Mouse (Mus musculus) cortical plate, adult 2 months (tissue): ENCODE results near the gene Stn1. TPM values are rescaled to one million over a fixed set of nuclear protein-coding genes. Genes with fewer than 3 reads are reported as not detected.

ENCODE experiments used
- H3K27ac ChIP-seq: fragments of 200-500 bp; 2 replicates; pipeline ENCODE4 v1.5.1; 2012; ENCODE audit warnings: low read length, control low read depth, inconsistent platforms; ENCODE audit not compliant: insufficient read depth
- H3K4me1 ChIP-seq: fragments of 200-500 bp; 2 replicates; pipeline ENCODE4 v1.6.1; 2011; ENCODE audit warnings: low read length; ENCODE audit not compliant: control insufficient read depth, insufficient read depth
- H3K4me3 ChIP-seq: fragments of 200-500 bp; 2 replicates; pipeline ENCODE4 v1.5.1; 2011; ENCODE audit warnings: mild to moderate bottlenecking, low read length, control low read depth; ENCODE audit not compliant: insufficient read depth
- CTCF ChIP-seq: fragments of 200-500 bp; IDR thresholded peaks from 2 replicates; pipeline ENCODE4 v1.5.1; 2011; ENCODE audit warnings: mild to moderate bottlenecking, control low read depth, low read length; ENCODE audit not compliant: insufficient read depth; ENCODE audit errors: extremely low read depth
- POLR2A ChIP-seq: fragments of 200-500 bp; IDR thresholded peaks from 2 replicates; pipeline ENCODE4 v1.6.1; 2011; ENCODE audit warnings: mild to moderate bottlenecking, low read length, control low read depth; ENCODE audit not compliant: insufficient read depth; ENCODE audit errors: extremely low read depth
- polyA plus RNA-seq: library from polyadenylated mRNA; depleted of rRNA; stranded (reverse); fragments of >200 nt; gene quantifications from 2 replicates; pipeline ENCODE4 v1.2.3, GENCODE M21; 2012

Gene Stn1
- polyA plus RNA-seq, 1 experiment, result 19.5 TPM

GRCm38 (mm10) chr19:47548432-47549076 is 11.2 kb upstream of the Stn1 start:
- Histone ChIP-seq H3K4me3 (no peak overlapping the region), H3K4me1 (no peaks in the 10 kb centered on the region), H3K27ac (no peak overlapping the region)
- TF ChIP-seq CTCF (no peak), POLR2A (no peak)

- Histone ChIP-seq H3K4me3 (no peak overlapping the region), H3K4me1 (no peaks in the 10 kb centered on the region), H3K27ac (no peak overlapping the region)
- no peak for TF ChIP-seq POLR2A
- no peak for TF ChIP-seq CTCF
Measured at GRCm38 (mm10) chr19:47545528-47545927, 8.2 kb upstream of the Stn1 start.

- H3K4me1 ChIP-seq, result no peaks in the 10 kb centered on the region
- H3K4me3 ChIP-seq, result no peak overlapping the region
- TF ChIP-seq CTCF (no peak), POLR2A (no peak)
- no peak overlapping the region for H3K27ac ChIP-seq
Measured at GRCm38 (mm10) chr19:47545055-47545454, 7.7 kb upstream of the Stn1 start.

- TF ChIP-seq CTCF, result no peak
- TF ChIP-seq POLR2A, result no peak
- Histone ChIP-seq H3K4me1 (no peaks in the 10 kb centered on the region), H3K27ac (peak overlapping the region; percentile 1; the same call in 1 of the 2 replicates), H3K4me3 (no peak overlapping the region)
Measured at GRCm38 (mm10) chr19:47542441-47542840, 5.1 kb upstream of the Stn1 start.

- no peak overlapping the region for H3K4me3 ChIP-seq
- TF ChIP-seq CTCF (no peak), POLR2A (no peak)
- no peak overlapping the region for H3K27ac ChIP-seq
- no peaks in the 10 kb centered on the region for H3K4me1 ChIP-seq
Measured at GRCm38 (mm10) chr19:47538801-47539200, 1.5 kb upstream of the Stn1 start.

GRCm38 (mm10) chr19:47537879-47538278 is 572 bp upstream of the Stn1 start:
- H3K4me1 ChIP-seq, result no peaks in the 10 kb centered on the region
- no peak for TF ChIP-seq CTCF
- TF ChIP-seq POLR2A, result no peak
- H3K4me3 ChIP-seq, result peak overlapping the region; percentile 38; the same call in 1 of the 2 replicates
- no peak overlapping the region for H3K27ac ChIP-seq

- peak overlapping the region; percentile 38 for H3K4me3 ChIP-seq
- TF ChIP-seq CTCF (no peak), POLR2A (peak; percentile 71)
- 0 out of 2 replicates have a peak overlapping the region, but pooled peaks have one; percentile 49 for H3K27ac ChIP-seq
- H3K4me1 ChIP-seq, result no peaks in the 10 kb centered on the region
Measured at GRCm38 (mm10) chr19:47536521-47537299, 597 bp downstream of the Stn1 start.

GRCm38 (mm10) chr19:47534131-47534530 is 3.2 kb downstream of the Stn1 start:
- H3K4me3 ChIP-seq, result no peak overlapping the region
- TF ChIP-seq POLR2A, result no peak
- no peak for TF ChIP-seq CTCF
- no peak overlapping the region for H3K27ac ChIP-seq
- no peaks in the 10 kb centered on the region for H3K4me1 ChIP-seq

- Histone ChIP-seq H3K4me1 (no peaks in the 10 kb centered on the region), H3K27ac (no peak overlapping the region), H3K4me3 (no peak overlapping the region)
- TF ChIP-seq CTCF (no peak; the same call in 1 of the 2 replicates), POLR2A (no peak)
Measured at GRCm38 (mm10) chr19:47532449-47532848, 4.9 kb downstream of the Stn1 start.

- no peak for TF ChIP-seq CTCF
- no peak for TF ChIP-seq POLR2A
- Histone ChIP-seq H3K4me1 (no peaks in the 10 kb centered on the region), H3K4me3 (no peak overlapping the region), H3K27ac (no peak overlapping the region)
Measured at GRCm38 (mm10) chr19:47531309-47531708, 6.0 kb downstream of the Stn1 start.
